Comparison of ENCODE assay signal across 13 mouse cellular contexts in the genomic region with DNA sequence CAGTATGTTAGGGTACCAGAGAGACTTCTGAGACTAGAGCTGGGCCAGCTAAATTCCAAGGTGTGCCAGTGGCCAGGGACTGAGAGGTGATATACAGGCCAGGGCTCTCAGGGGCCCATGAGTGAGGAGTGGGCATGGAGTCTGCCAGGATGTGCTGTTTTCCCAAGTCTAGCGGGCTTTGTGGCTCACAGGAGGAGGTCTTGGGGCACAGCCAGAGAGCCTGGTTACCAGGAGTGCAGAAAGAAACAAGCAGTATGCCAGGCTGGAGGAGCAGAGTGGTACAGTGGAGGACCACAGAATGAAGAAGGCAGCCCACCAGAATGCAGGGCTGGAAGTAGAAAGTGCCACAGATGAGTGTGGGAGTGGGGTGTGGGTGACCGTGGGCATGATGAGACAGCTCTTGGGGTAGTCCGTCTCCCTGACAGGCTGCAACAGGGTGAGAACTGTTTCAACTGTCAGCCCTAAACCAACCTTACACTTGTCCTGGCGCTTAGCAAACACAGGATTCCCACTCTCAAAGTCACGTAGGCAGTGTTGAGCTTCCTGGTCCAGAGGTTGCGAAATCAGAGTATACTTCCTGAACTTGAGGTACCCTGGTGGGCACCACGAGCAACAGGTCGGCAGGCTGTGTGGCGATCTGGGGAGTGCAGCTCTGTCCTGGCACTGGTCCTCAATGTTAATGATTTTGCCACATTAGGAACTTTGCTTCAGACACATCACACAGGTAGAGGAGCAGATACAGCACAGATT. TPM values are rescaled to one million over a fixed set of nuclear protein-coding genes. Genes with fewer than 3 reads are reported as not detected.
DNase-seq lines count a peak whose midpoint lies in the region; ATAC-seq lines count a peak whose summit lies in the region.
"Had no signal": no experiment of that assay in that cellular context is flagged by ENCODE, and none has a peak within 500 bp of the region (broad histone marks: within the 10 kb centered on the region; RNA-seq: fewer than 3 reads in every experiment).

No protein-coding gene starts in this region.

- WGBS in kidney, embryonic 16.5 days: 83% methylated on average over 9 of the region's 9 CpGs

- peaks cover 6% of the 10 kb centered on the region; the same call in 1 of the 2 replicates for H3K9me3 ChIP-seq in kidney, embryonic 16.5 days (ENCODE audit: low read length)
- H3K9me3 ChIP-seq: neural tube, embryonic 13.5 days had no signal

- H3K4me1 ChIP-seq in kidney, embryonic 16.5 days (ENCODE audit: insufficient read depth, low read length): 0 out of 2 replicates have a peak, but pooled peaks cover 7% of the 10 kb centered on the region
- H3K4me1 ChIP-seq: neural tube, embryonic 13.5 days had no signal

- peak; percentile 39 to 60 for DNase-seq in cerebellum, postnatal 14 days
- no peak for DNase-seq in cerebellum, adult 11 months
- peak; percentile 79 for DNase-seq in left cerebral cortex, postnatal 4 days
- DNase-seq in left cerebral cortex, postnatal 36 days (ENCODE audit: low spot score in 2 of 2): no peak
- DNase-seq in right cerebral cortex, postnatal 4 days: peak; percentile 47
- DNase-seq in right cerebral cortex, adult 2 months (ENCODE audit: low spot score in 2 of 2): no peak
- DNase-seq: heart, postnatal 14 days; kidney, postnatal 14 days had no signal

- intact Hi-C loops in left cerebral cortex, postnatal 4 days (cut with DNase I): no loop called here
- intact Hi-C loops in left cerebral cortex, postnatal 36 days (cut with DNase I): no loop called here

- no peaks in the 10 kb centered on the region for H3K27me3 ChIP-seq in kidney, embryonic 16.5 days (ENCODE audit: insufficient read depth, low read length)
- H3K27me3 ChIP-seq: neural tube, embryonic 13.5 days had no signal

- ATAC-seq in inflammation-experienced regulatory T-cells, adult 6 months: no peak
- no peak for ATAC-seq in kidney, embryonic 16.5 days (ENCODE audit: low FRiP score, low TSS enrichment)

- H3K27ac ChIP-seq in kidney, embryonic 16.5 days (ENCODE audit: low read length): no peak overlapping the region
- H3K27ac ChIP-seq: neural tube, embryonic 13.5 days had no signal

- H3K4me3 ChIP-seq in kidney, embryonic 16.5 days (ENCODE audit: low read length): no peak overlapping the region
- H3K4me3 ChIP-seq: erythroblast, embryonic 14.5 days; neural tube, embryonic 13.5 days had no signal

- H3K36me3 ChIP-seq in kidney, embryonic 16.5 days (ENCODE audit: insufficient read depth, low read length): no peaks in the 10 kb centered on the region
- H3K36me3 ChIP-seq: neural tube, embryonic 13.5 days had no signal

- H3K4me2 ChIP-seq in kidney, embryonic 16.5 days (replicated peaks; ENCODE audit: low read depth, low read length): no peak overlapping the region
- H3K4me2 ChIP-seq: neural tube, embryonic 13.5 days had no signal

- no peak overlapping the region for H3K9ac ChIP-seq in kidney, embryonic 16.5 days (replicated peaks; ENCODE audit: low read length)
- H3K9ac ChIP-seq: neural tube, embryonic 13.5 days had no signal

RNA-seq across cellular contexts. Expression of a gene that starts 11.8 kb away (rescaled TPM):
- total RNA-seq in left cerebral cortex, postnatal 4 days (2021): 1 to 10 TPM; 5.2 to 6.0 TPM
- 10 to 100 TPM; 31.8 to 33.9 TPM for total RNA-seq in left cerebral cortex, postnatal 36 days (2021)
- under 1 TPM; 0.11 to 0.44 (median 0.35) TPM for polyA plus RNA-seq in inflammation-experienced regulatory T-cells, adult 6 months (2017; shearing (Covaris generic))
- polyA plus RNA-seq in kidney, embryonic 16.5 days (2015; fragmentation: Nextera tagmentation; extraction: Ambion mirVana): 0.94 and 1.1 TPM in 2 replicates
- total RNA-seq: MEL had no signal

RNA-seq across cellular contexts. Expression of a gene that starts 54.3 kb away (rescaled TPM):
- 1 to 10 TPM; 3.3 to 4.0 TPM for total RNA-seq in left cerebral cortex, postnatal 4 days (2021)
- total RNA-seq in left cerebral cortex, postnatal 36 days (2021): 1 to 10 TPM; 4.2 TPM
- under 1 TPM in 1 of 3 experiments, not detected in 2; 0.09 TPM for polyA plus RNA-seq in inflammation-experienced regulatory T-cells, adult 6 months (2017; shearing (Covaris generic))
- 11.7 and 12.3 TPM in 2 replicates for polyA plus RNA-seq in kidney, embryonic 16.5 days (2015; fragmentation: Nextera tagmentation; extraction: Ambion mirVana)
- total RNA-seq: MEL had no signal
- polyA plus RNA-seq: erythroblast, embryonic 14.5 days had no signal

Comparison
In these comparisons a context has a peak if more than half of its experiments do, and no peak if none do; other contexts are left out.
1. DNase-seq: peak in cerebellum, postnatal 14 days (2 of 2), left cerebral cortex, postnatal 4 days (single experiment) and right cerebral cortex, postnatal 4 days (single experiment); none in cerebellum, adult 11 months (single experiment), left cerebral cortex, postnatal 36 days (0 of 2) and right cerebral cortex, adult 2 months (0 of 2).
2. RNA of a gene that starts 11.8 kb away (total RNA-seq): 31.8 to 33.9 TPM in left cerebral cortex, postnatal 36 days; 5.2 to 6.0 TPM in left cerebral cortex, postnatal 4 days; every median in the first group is over 4 times any median in the second.